Comparison of ENCODE assay signal across 8 mouse cellular contexts in the genomic region with DNA sequence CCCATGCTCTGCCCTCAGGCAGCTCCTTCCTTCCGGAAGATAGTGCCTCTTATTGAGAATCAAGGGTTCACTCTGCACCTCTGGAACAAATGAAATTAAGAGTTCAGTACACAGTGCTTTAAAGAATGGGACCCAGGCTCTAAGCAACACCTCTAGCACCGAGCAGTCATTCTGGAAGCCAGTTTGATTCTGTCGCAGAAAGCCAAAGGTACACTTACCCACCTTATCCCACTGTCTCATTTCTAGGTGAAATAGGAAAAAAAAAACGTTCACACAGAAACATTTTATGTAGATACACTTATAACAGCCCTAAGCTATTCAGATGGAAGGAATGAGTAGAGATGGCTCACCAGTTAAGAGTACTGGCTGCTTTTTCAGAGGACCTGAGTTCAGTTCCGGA. TPM values are rescaled to one million over a fixed set of nuclear protein-coding genes. Genes with fewer than 3 reads are reported as not detected.
DNase-seq lines count a peak whose midpoint lies in the region; ATAC-seq and TF ChIP-seq lines count a peak whose summit lies in the region.

A gene (plus strand): TSS at position 301 of the 400 bp plus-strand sequence.

- H3K4me1 ChIP-seq in kidney, embryonic 16.5 days (ENCODE audit: insufficient read depth, low read length) = peaks cover 8% of the 10 kb centered on the region; the same call in 1 of the 2 replicates
- no peaks in the 10 kb centered on the region; the same call in 1 of the 2 replicates for H3K4me1 ChIP-seq in hindbrain, embryonic 16.5 days (ENCODE audit: control insufficient read depth, insufficient read depth, low read depth, low read length)
- no peaks in the 10 kb centered on the region; the same call in 1 of the 2 replicates for H3K4me1 ChIP-seq in liver, postnatal 0 days (ENCODE audit: insufficient read depth)

- TF ChIP-seq EP300 in liver, postnatal 0 days (IDR thresholded peaks at IDR 0.05; ENCODE audit: low read depth) = no peak

- H3K27ac ChIP-seq in kidney, embryonic 16.5 days (ENCODE audit: low read length) = no peak within 1 kb of the TSS
- H3K27ac ChIP-seq in hindbrain, embryonic 16.5 days (ENCODE audit: low read depth, low read length) = no peak within 1 kb of the TSS
- no peak within 1 kb of the TSS for H3K27ac ChIP-seq in liver, postnatal 0 days (ENCODE audit: low read depth)

- no peak for TF ChIP-seq CTCF in liver, postnatal 0 days (IDR thresholded peaks at IDR 0.05; ENCODE audit: low read depth)

- WGBS in kidney, embryonic 16.5 days = 16% methylated on average over 5 of the region's 5 CpGs
- 14% methylated on average over 5 of the region's 5 CpGs for WGBS in hindbrain, embryonic 16.5 days
- WGBS in liver, postnatal 0 days (ENCODE audit: insufficient replicate concordance) = 25% methylated on average over 5 of the region's 5 CpGs

- H3K27me3 ChIP-seq in kidney, embryonic 16.5 days (ENCODE audit: insufficient read depth, low read length) = peaks cover 26% of the 10 kb centered on the region
- no peaks in the 10 kb centered on the region for H3K27me3 ChIP-seq in hindbrain, embryonic 16.5 days (replicated peaks; ENCODE audit: control insufficient read depth, insufficient read depth, low read length)
- peaks cover 37% of the 10 kb centered on the region for H3K27me3 ChIP-seq in liver, postnatal 0 days (ENCODE audit: insufficient read depth, low read length)

- H3K4me2 ChIP-seq in kidney, embryonic 16.5 days (replicated peaks; ENCODE audit: low read depth, low read length) = peak within 1 kb of the TSS; percentile 90
- peak within 1 kb of the TSS; percentile 94 for H3K4me2 ChIP-seq in hindbrain, embryonic 16.5 days (ENCODE audit: low read length)
- peak within 1 kb of the TSS; percentile 76 for H3K4me2 ChIP-seq in liver, postnatal 0 days (ENCODE audit: low read depth, low read length)

- no peaks in the 10 kb centered on the region for H3K9me3 ChIP-seq in kidney, embryonic 16.5 days (ENCODE audit: low read length)
- H3K9me3 ChIP-seq in hindbrain, embryonic 16.5 days (ENCODE audit: control insufficient read depth, low read length) = no peaks in the 10 kb centered on the region
- H3K9me3 ChIP-seq in liver, postnatal 0 days (ENCODE audit: low read length) = no peaks in the 10 kb centered on the region

- DNase-seq in kidney, postnatal 14 days = no peak
- DNase-seq in liver, postnatal 0 days = no peak
- no peak for DNase-seq in adrenal gland, postnatal 14 days
- DNase-seq in c-Kit-positive CD71-positive TER-119-positive erythroid progenitor cells, embryonic 14.5 days (ENCODE audit: low spot score) = no peak
- DNase-seq in ovary, adult 18-20 months (ENCODE audit: low spot score) = no peak

- H3K4me3 ChIP-seq in kidney, embryonic 16.5 days (ENCODE audit: low read length) = peak within 1 kb of the TSS; percentile 56
- peak within 1 kb of the TSS; percentile 47 for H3K4me3 ChIP-seq in hindbrain, embryonic 16.5 days (ENCODE audit: low read length)
- peak within 1 kb of the TSS; percentile 46 for H3K4me3 ChIP-seq in liver, postnatal 0 days (ENCODE audit: low read depth, low read length)

- no peaks in the 10 kb centered on the region for H3K36me3 ChIP-seq in kidney, embryonic 16.5 days (ENCODE audit: insufficient read depth, low read length)
- no peaks in the 10 kb centered on the region for H3K36me3 ChIP-seq in hindbrain, embryonic 16.5 days (ENCODE audit: control insufficient read depth, insufficient read depth, low read length)
- H3K36me3 ChIP-seq in liver, postnatal 0 days (replicated peaks; ENCODE audit: insufficient read depth, low read length) = no peaks in the 10 kb centered on the region

- H3K9ac ChIP-seq in kidney, embryonic 16.5 days (replicated peaks; ENCODE audit: low read length) = peak within 1 kb of the TSS; percentile 65
- H3K9ac ChIP-seq in hindbrain, embryonic 16.5 days (ENCODE audit: low read depth, low read length) = peak within 1 kb of the TSS; percentile 58
- H3K9ac ChIP-seq in liver, postnatal 0 days (replicated peaks) = peak within 1 kb of the TSS; percentile 51; the same call in 1 of the 2 replicates

- ATAC-seq in kidney, embryonic 16.5 days (ENCODE audit: low FRiP score, low TSS enrichment) = 0 out of 2 replicates have a peak, but pooled peaks have one; percentile 5
- 0 out of 2 replicates have a peak, but pooled peaks have one; percentile 29 for ATAC-seq in common myeloid progenitor, adult 5-6 weeks (replicated peaks; ENCODE audit: low read depth, poor library complexity, severe bottlenecking)
- no peak for ATAC-seq in hindbrain, embryonic 16.5 days
- ATAC-seq in liver, postnatal 0 days = no peak

RNA-seq across cellular contexts. Expression of the gene that starts here (rescaled TPM):
- 1.1 and 1.2 TPM in 2 replicates for polyA plus RNA-seq in kidney, embryonic 16.5 days (2015; fragmentation: Nextera tagmentation; extraction: Ambion mirVana)
- total RNA-seq in common myeloid progenitor, adult 5-6 weeks (2017) = not detected in 2 replicates
- 3.0 and 3.1 TPM in 2 replicates for polyA plus RNA-seq in hindbrain, embryonic 16.5 days (2015; fragmentation: Nextera tagmentation; extraction: Ambion mirVana)
- 0.08 and 0.28 TPM in 2 replicates for polyA plus RNA-seq in liver, postnatal 0 days (2015; fragmentation: Nextera tagmentation; extraction: Ambion mirVana)
- total RNA-seq in adrenal gland, postnatal 14 days (2021) = 0.74 and 0.86 TPM in 2 replicates

Comparison
In these comparisons a context has a peak if more than half of its experiments do, and no peak if none do; other contexts are left out.
1. Peak in ATAC-seq in common myeloid progenitor, adult 5-6 weeks; RNA of the gene not detected or under 1 TPM.